Mouse (Mus musculus): ENCODE measurements around the gene Qtrt2.

Qtrt2 gene

GRCm38 (mm10) chr16:43926341-43926859 lies at the start of gene Qtrt2:
TSS of gene Qtrt2 (minus strand) at chr16:43926809.
- no peak for DNase-seq (ENCODE audit: low spot score in 2 of 2)

- DNase-seq (ENCODE audit: low spot score in 2 of 2): no peak
Measured at GRCm38 (mm10) chr16:43973606-43974220, 47.1 kb upstream of the Qtrt2 start.

- no peak for DNase-seq (ENCODE audit: low spot score in 2 of 2)
Measured at GRCm38 (mm10) chr16:43973147-43973546, 46.5 kb upstream of the Qtrt2 start.

GRCm38 (mm10) chr16:43972391-43972790 lies 45.8 kb upstream of the Qtrt2 start:
- no peak for DNase-seq (ENCODE audit: low spot score in 2 of 2)

GRCm38 (mm10) chr16:43971741-43972140 lies 45.1 kb upstream of the Qtrt2 start:
- DNase-seq (ENCODE audit: low spot score in 2 of 2): no peak

- DNase-seq (ENCODE audit: low spot score in 2 of 2): no peak
Measured at GRCm38 (mm10) chr16:43971189-43971588, 44.6 kb upstream of the Qtrt2 start.

- DNase-seq (ENCODE audit: low spot score in 2 of 2): no peak
Measured at GRCm38 (mm10) chr16:43970426-43970825, 43.8 kb upstream of the Qtrt2 start.

- DNase-seq (ENCODE audit: low spot score in 2 of 2): no peak
Measured at GRCm38 (mm10) chr16:43965781-43966389, 39.3 kb upstream of the Qtrt2 start.

- no peak for DNase-seq (ENCODE audit: low spot score in 2 of 2)
Measured at GRCm38 (mm10) chr16:43963780-43964179, 37.2 kb upstream of the Qtrt2 start.

- DNase-seq (ENCODE audit: low spot score in 2 of 2): no peak
Measured at GRCm38 (mm10) chr16:43963291-43963690, 36.7 kb upstream of the Qtrt2 start.

- DNase-seq (ENCODE audit: low spot score in 2 of 2): no peak
Measured at GRCm38 (mm10) chr16:43958038-43958437, 31.4 kb upstream of the Qtrt2 start.

GRCm38 (mm10) chr16:43954913-43955312 lies 28.3 kb upstream of the Qtrt2 start:
- no peak for DNase-seq (ENCODE audit: low spot score in 2 of 2)

- no peak for DNase-seq (ENCODE audit: low spot score in 2 of 2)
Measured at GRCm38 (mm10) chr16:43951591-43951990, 25.0 kb upstream of the Qtrt2 start.

GRCm38 (mm10) chr16:43945869-43946268 lies 19.3 kb upstream of the Qtrt2 start:
- DNase-seq (ENCODE audit: low spot score in 2 of 2): no peak

GRCm38 (mm10) chr16:43945351-43945750 lies 18.7 kb upstream of the Qtrt2 start:
- no peak for DNase-seq (ENCODE audit: low spot score in 2 of 2)

- no peak for DNase-seq (ENCODE audit: low spot score in 2 of 2)
Measured at GRCm38 (mm10) chr16:43940846-43941245, 14.2 kb upstream of the Qtrt2 start.

- DNase-seq (ENCODE audit: low spot score in 2 of 2): no peak
Measured at GRCm38 (mm10) chr16:43935892-43936291, 9.3 kb upstream of the Qtrt2 start.

GRCm38 (mm10) chr16:43935367-43935766 lies 8.8 kb upstream of the Qtrt2 start:
- no peak for DNase-seq (ENCODE audit: low spot score in 2 of 2)

GRCm38 (mm10) chr16:43934856-43935255 lies 8.2 kb upstream of the Qtrt2 start:
- DNase-seq (ENCODE audit: low spot score in 2 of 2): no peak

GRCm38 (mm10) chr16:43933041-43933440 lies 6.4 kb upstream of the Qtrt2 start:
- DNase-seq (ENCODE audit: low spot score in 2 of 2): no peak

- DNase-seq (ENCODE audit: low spot score in 2 of 2): no peak
Measured at GRCm38 (mm10) chr16:43932319-43932718, 5.7 kb upstream of the Qtrt2 start.

GRCm38 (mm10) chr16:43931502-43931901 lies 4.9 kb upstream of the Qtrt2 start:
- DNase-seq (ENCODE audit: low spot score in 2 of 2): no peak

- no peak for DNase-seq (ENCODE audit: low spot score in 2 of 2)
Measured at GRCm38 (mm10) chr16:43930577-43930976, 4.0 kb upstream of the Qtrt2 start.

GRCm38 (mm10) chr16:43925846-43926245 lies 763 bp downstream of the Qtrt2 start:
- no peak for DNase-seq (ENCODE audit: low spot score in 2 of 2)
